Mouse (Mus musculus): ENCODE results near the gene Hsd17b2. TPM values are rescaled to one million over a fixed set of nuclear protein-coding genes. Genes with fewer than 3 reads are reported as not detected.

Hsd17b2 gene
- 0.82 TPM for polyA plus RNA-seq (2015; fragmentation: Illumina TruSeq; extraction: RNeasy Lipid Tissue Mini Kit (QIAGEN cat#74804); ENCODE audit: low read depth, low replicate concordance)

GRCm38 (mm10) chr8:117701859-117702258 is at the start of gene Hsd17b2:
Gene Hsd17b2, plus strand, starts transcription at chr8:117701904.

GRCm38 (mm10) chr8:117673430-117673830 is 28.3 kb upstream of the Hsd17b2 start, which contains the start of gene Sdr42e1:
Gene Sdr42e1, minus strand, starts transcription at chr8:117673689.

GRCm38 (mm10) chr8:117801443-117802298 is 100.0 kb downstream of the Hsd17b2 start, which contains the start of gene Mphosph6:
Gene Mphosph6, minus strand, starts transcription at chr8:117801943.

Other genes with a start within 250 kb of the Hsd17b2 start
- gene Plcg2, start 203.6 kb upstream of the Hsd17b2 start, polyA plus RNA-seq (2015; fragmentation: Illumina TruSeq; extraction: RNeasy Lipid Tissue Mini Kit (QIAGEN cat#74804); ENCODE audit: low read depth, low replicate concordance), result 2.6 TPM
- 9.2 TPM for gene Sdr42e1, start 28.2 kb upstream of the Hsd17b2 start, polyA plus RNA-seq (2015; fragmentation: Illumina TruSeq; extraction: RNeasy Lipid Tissue Mini Kit (QIAGEN cat#74804); ENCODE audit: low read depth, low replicate concordance)
- gene Mphosph6, start 100.0 kb downstream of the Hsd17b2 start, polyA plus RNA-seq (2015; fragmentation: Illumina TruSeq; extraction: RNeasy Lipid Tissue Mini Kit (QIAGEN cat#74804); ENCODE audit: low read depth, low replicate concordance), result 29.6 TPM